Mouse (Mus musculus) embryonic facial prominence, embryonic 10.5 days (tissue): Measurements from ENCODE around the gene Sct. TPM values are rescaled to one million over a fixed set of nuclear protein-coding genes. Genes with fewer than 3 reads are reported as not detected.

Experiments
- DNase-seq: peaks from one replicate; pipeline ENCODE4 v3.0.0-alpha.2; 2017; ENCODE audit warnings: low spot score
- H3K27ac ChIP-seq: fragments of 300-500 bp; sonication (generic); replicated peaks from 2 replicates; pipeline ENCODE4 v1.5.1; 2016; ENCODE audit warnings: mild to moderate bottlenecking
- H3K27me3 ChIP-seq: fragments of 300-500 bp; sonication (generic); replicated peaks from 2 replicates; pipeline ENCODE4 v1.6.1; 2016; ENCODE audit warnings: low read depth, mild to moderate bottlenecking; ENCODE audit not compliant: poor library complexity, severe bottlenecking
- H3K36me3 ChIP-seq: fragments of 300-500 bp; sonication (generic); replicated peaks from 2 replicates; pipeline ENCODE4 v1.6.1; 2016; ENCODE audit warnings: mild to moderate bottlenecking, moderate library complexity
- H3K4me1 ChIP-seq: fragments of 300-500 bp; sonication (generic); 2 replicates; pipeline ENCODE4 v1.6.1; 2016
- H3K4me3 ChIP-seq: fragments of 300-500 bp; sonication (generic); 2 replicates; pipeline ENCODE4 v1.5.1; 2016; ENCODE audit warnings: mild to moderate bottlenecking, moderate library complexity
- H3K9me3 ChIP-seq: fragments of 300-500 bp; sonication (generic); 2 replicates; pipeline ENCODE4 v1.6.1; 2016; ENCODE audit warnings: mild to moderate bottlenecking
- WGBS: fragments of 180-500 bp; shearing (Covaris S2); methylation state at CpG from one replicate; pipeline ENCODE4 v1.1.7; 2016; 5-methylcytosine and 5-hydroxymethylcytosine counted together
- polyA plus RNA-seq: library from polyadenylated mRNA; unstranded; fragments of >200 nt; fragmentation: Nextera tagmentation; extraction: Ambion mirVana; gene quantifications from 2 replicates; pipeline ENCODE4 v1.2.1, GENCODE M21; 2016

Sct gene
- polyA plus RNA-seq, 1 experiment from 2014 or later: 8.8 TPM

DNA sequence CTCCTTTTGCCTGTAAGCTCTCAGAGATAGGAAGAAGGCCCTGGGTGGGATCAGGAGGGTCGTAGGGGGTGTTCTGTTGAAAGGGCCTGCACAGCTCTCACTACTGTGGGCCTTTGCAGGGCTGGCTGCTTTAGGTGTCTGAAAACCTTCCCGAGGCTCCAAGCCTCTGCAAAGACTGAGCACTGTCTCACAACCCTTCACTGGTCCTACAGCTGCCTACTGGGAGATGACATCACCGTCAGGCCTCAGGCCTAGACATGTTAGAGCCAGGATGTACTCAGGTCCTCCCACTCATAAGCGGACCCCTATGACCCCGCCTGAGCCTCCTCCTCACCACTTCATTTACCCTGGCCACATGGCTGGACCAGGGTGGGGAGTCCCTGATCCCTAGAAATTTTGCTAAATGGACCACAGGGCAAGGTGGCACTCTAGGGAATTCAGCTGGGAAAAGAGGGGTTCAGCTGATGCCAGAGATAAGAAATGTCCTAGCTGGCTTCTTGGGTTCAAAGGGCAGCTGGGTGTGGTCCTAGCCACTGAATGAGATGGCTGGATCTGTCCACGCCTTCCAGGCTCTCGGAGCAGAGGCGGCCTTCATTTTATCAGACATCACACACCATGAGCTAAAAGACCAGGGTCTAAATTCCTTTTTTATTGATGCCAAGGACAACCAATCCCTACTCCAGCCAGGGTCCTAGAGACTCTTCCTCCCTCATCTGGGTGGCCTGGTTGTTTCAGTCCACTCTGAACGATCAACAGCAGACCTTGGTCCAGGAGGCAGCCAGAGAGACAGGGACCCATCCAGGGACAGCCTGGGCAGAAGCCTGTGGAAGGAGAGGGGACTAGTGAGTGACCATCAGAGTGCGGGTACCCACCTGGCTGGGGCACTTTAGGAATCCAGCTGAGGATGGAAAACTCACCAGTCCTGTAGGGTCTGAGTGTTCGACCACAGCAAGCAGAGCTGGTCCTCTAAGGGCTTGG lies 943 bp downstream of the Sct start:
- no peaks in the 10 kb centered on the region for H3K36me3 ChIP-seq
- 82% methylated on average over 11 of the region's 11 CpGs for WGBS
- peaks cover 41% of the 10 kb centered on the region for H3K27me3 ChIP-seq
- peak overlapping the region; percentile 63 for H3K4me3 ChIP-seq
- H3K4me1 ChIP-seq: peaks cover 49% of the 10 kb centered on the region
- H3K9me3 ChIP-seq: no peaks in the 10 kb centered on the region
- DNase-seq: no peak
- H3K27ac ChIP-seq: peak overlapping the region; percentile 45; the same call in 1 of the 2 replicates

GRCm38 (mm10) chr7:141276546-141276945 lies 2.4 kb downstream of the Sct start, which contains the start of gene Cdhr5:
Gene Cdhr5 (minus strand): TSS chr7:141276786.
- H3K4me3 ChIP-seq: no peak within 1 kb of the TSS
- H3K9me3 ChIP-seq: no peaks in the 10 kb centered on the region
- H3K4me1 ChIP-seq: peaks cover 48% of the 10 kb centered on the region
- 60% methylated on average over 11 of the region's 11 CpGs for WGBS
- H3K27me3 ChIP-seq: peaks cover 41% of the 10 kb centered on the region
- no peak for DNase-seq
- peak within 1 kb of the TSS; percentile 7; the same call in 1 of the 2 replicates for H3K27ac ChIP-seq
- no peaks in the 10 kb centered on the region for H3K36me3 ChIP-seq

- WGBS: 81% methylated on average over 9 of the region's 9 CpGs
- no peak overlapping the region for H3K4me3 ChIP-seq
- DNase-seq: no peak
Measured at GRCm38 (mm10) chr7:141275356-141275755, 3.6 kb downstream of the Sct start.

DNA sequence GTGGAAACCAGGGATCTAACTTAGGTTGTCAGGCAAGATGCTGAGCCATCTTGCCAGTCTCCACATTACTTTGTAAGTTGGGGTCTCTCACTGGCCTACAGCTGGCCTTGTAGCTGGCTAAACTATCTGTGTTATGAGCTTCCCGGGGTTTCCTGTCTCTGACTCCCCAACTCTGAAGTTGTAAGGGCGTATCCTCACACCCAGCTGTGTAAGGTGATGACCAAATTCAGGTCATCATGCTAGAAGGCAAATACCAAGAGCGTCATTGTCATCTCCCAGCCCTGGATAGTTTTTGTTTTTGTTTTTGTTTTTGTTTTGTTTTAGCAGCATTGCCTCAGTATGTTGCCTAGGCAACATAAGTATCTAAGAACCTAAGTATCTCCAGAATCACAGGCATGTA lies 8.3 kb downstream of the Sct start:
- H3K27ac ChIP-seq: no peak overlapping the region
- peaks cover 15% of the 10 kb centered on the region for H3K4me1 ChIP-seq
- DNase-seq: no peak
- H3K36me3 ChIP-seq: no peaks in the 10 kb centered on the region
- WGBS: 87% methylated on average over 3 of the region's 3 CpGs
- no peak overlapping the region for H3K4me3 ChIP-seq
- no peaks in the 10 kb centered on the region for H3K9me3 ChIP-seq
- H3K27me3 ChIP-seq: no peaks in the 10 kb centered on the region; the same call in 1 of the 2 replicates

More at GRCm38 (mm10) chr7:141275356-141275755, 3.6 kb downstream of the Sct start:
- no peaks in the 10 kb centered on the region for H3K9me3 ChIP-seq
- no peaks in the 10 kb centered on the region for H3K36me3 ChIP-seq
- H3K27ac ChIP-seq: no peak overlapping the region
- peaks cover 43% of the 10 kb centered on the region for H3K4me1 ChIP-seq
- H3K27me3 ChIP-seq: peaks cover 36% of the 10 kb centered on the region

DNA sequence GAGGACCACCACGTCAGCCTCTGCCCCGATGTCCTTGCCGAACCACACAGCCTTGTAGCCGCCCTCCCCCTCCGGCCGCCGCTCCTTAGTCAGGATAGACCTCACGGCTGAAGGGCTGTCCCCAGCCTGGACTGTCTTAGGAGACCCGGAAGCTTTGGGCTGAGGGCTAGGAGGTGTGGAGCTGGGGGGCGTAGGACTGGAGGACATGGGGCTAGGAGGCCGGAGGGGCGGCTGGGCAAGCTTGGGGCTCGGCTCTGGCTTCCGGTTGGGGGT lies 9.7 kb downstream of the Sct start:
- no peak overlapping the region for H3K27ac ChIP-seq
- H3K27me3 ChIP-seq: no peaks in the 10 kb centered on the region
- no peak overlapping the region for H3K4me3 ChIP-seq
- H3K4me1 ChIP-seq: peaks cover 15% of the 10 kb centered on the region
- H3K36me3 ChIP-seq: peaks cover 4% of the 10 kb centered on the region
- H3K9me3 ChIP-seq: no peaks in the 10 kb centered on the region
- DNase-seq: no peak
- 77% methylated on average over 14 of the region's 14 CpGs for WGBS

GRCm38 (mm10) chr7:141268466-141269272 lies 10.3 kb downstream of the Sct start:
- H3K9me3 ChIP-seq: no peaks in the 10 kb centered on the region
- 77% methylated on average over 24 of the region's 24 CpGs for WGBS

GRCm38 (mm10) chr7:141265739-141266561 lies 13.0 kb downstream of the Sct start, which contains the start of gene Irf7:
Gene Irf7 (minus strand): TSS chr7:141266481.
- no peaks in the 10 kb centered on the region for H3K9me3 ChIP-seq
- no peaks in the 10 kb centered on the region for H3K27me3 ChIP-seq
- DNase-seq: no peak
- peak within 1 kb of the TSS; percentile 55 for H3K4me3 ChIP-seq
- H3K4me1 ChIP-seq: peaks cover 18% of the 10 kb centered on the region
- H3K36me3 ChIP-seq: peaks cover 36% of the 10 kb centered on the region
- WGBS: 14% methylated on average over 25 of the region's 25 CpGs
- H3K27ac ChIP-seq: no peak within 1 kb of the TSS

More at GRCm38 (mm10) chr7:141268466-141269272, 10.3 kb downstream of the Sct start:
- H3K27me3 ChIP-seq: no peaks in the 10 kb centered on the region
- H3K27ac ChIP-seq: no peak overlapping the region
- H3K4me3 ChIP-seq: no peak overlapping the region
- no peak for DNase-seq
- peaks cover 18% of the 10 kb centered on the region for H3K4me1 ChIP-seq
- H3K36me3 ChIP-seq: peaks cover 9% of the 10 kb centered on the region

DNA sequence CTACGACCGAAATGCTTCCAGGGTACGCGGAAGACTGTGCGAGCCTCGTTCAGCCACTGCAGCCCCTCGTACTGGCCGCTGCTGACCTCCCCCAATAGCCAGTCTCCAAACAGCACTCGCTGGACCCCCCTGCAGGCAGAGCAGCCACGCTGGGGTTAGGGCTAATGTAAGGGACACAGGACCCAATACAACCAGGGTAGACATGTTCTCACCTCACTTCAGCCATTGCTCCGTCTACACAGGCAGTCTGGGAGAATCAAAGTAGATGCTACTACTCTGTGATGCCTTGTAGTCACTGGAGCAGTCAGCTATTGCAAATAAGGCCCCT lies 13.6 kb downstream of the Sct start:
- peaks cover 42% of the 10 kb centered on the region for H3K36me3 ChIP-seq
- peaks cover 18% of the 10 kb centered on the region for H3K4me1 ChIP-seq
- DNase-seq: no peak
- no peaks in the 10 kb centered on the region for H3K27me3 ChIP-seq
- H3K9me3 ChIP-seq: no peaks in the 10 kb centered on the region
- 38% methylated on average over 11 of the region's 11 CpGs for WGBS
- no peak overlapping the region for H3K27ac ChIP-seq
- H3K4me3 ChIP-seq: peak overlapping the region; percentile 55; the same call in 1 of the 2 replicates

GRCm38 (mm10) chr7:141264761-141265410 lies 14.0 kb downstream of the Sct start:
- H3K9me3 ChIP-seq: no peaks in the 10 kb centered on the region
- no peaks in the 10 kb centered on the region for H3K27me3 ChIP-seq
- 40% methylated on average over 12 of the region's 12 CpGs for WGBS
- peaks cover 47% of the 10 kb centered on the region for H3K36me3 ChIP-seq
- no peak overlapping the region for H3K4me3 ChIP-seq
- H3K4me1 ChIP-seq: peaks cover 18% of the 10 kb centered on the region
- DNase-seq: peak; percentile 43
- no peak overlapping the region for H3K27ac ChIP-seq

GRCm38 (mm10) chr7:141264041-141264700 lies 14.8 kb downstream of the Sct start:
- H3K9me3 ChIP-seq: no peaks in the 10 kb centered on the region
- no peak overlapping the region for H3K27ac ChIP-seq
- H3K4me1 ChIP-seq: peaks cover 18% of the 10 kb centered on the region
- DNase-seq: no peak
- H3K4me3 ChIP-seq: no peak overlapping the region
- peaks cover 54% of the 10 kb centered on the region for H3K36me3 ChIP-seq
- 77% methylated on average over 11 of the region's 11 CpGs for WGBS
- H3K27me3 ChIP-seq: no peaks in the 10 kb centered on the region

- Histone ChIP-seq H3K27me3 (no peaks in the 10 kb centered on the region), H3K9me3 (no peaks in the 10 kb centered on the region), H3K36me3 (peaks cover 60% of the 10 kb centered on the region), H3K4me3 (no peak overlapping the region), H3K4me1 (peaks cover 18% of the 10 kb centered on the region), H3K27ac (no peak overlapping the region)
- no peak for DNase-seq
- WGBS: 88% methylated on average over 13 of the region's 13 CpGs
Measured at GRCm38 (mm10) chr7:141263640-141264039, 15.3 kb downstream of the Sct start.
